Mouse (Mus musculus) forebrain, embryonic 16.5 days (tissue): ENCODE data around the gene Aebp2. TPM values are rescaled to one million over a fixed set of nuclear protein-coding genes. Genes with fewer than 3 reads are reported as not detected.
"Not testable (repeated sequence)": the region's sequence is repeated elsewhere in the genome, so short reads cannot be mapped to it uniquely, and the experiment has no call there.

Source experiments
- ATAC-seq: fragments of 200-750 bp; cut with Nextera tagmentation; 2 replicates; pipeline ENCODE4 v1.8.0; 2017; ENCODE audit warnings: mild to moderate bottlenecking, moderate library complexity
- H3K27ac ChIP-seq: fragments of 300-500 bp; sonication (generic); 2 replicates; pipeline ENCODE4 v1.5.1; 2014; ENCODE audit warnings: low read length, control low read depth
- H3K27me3 ChIP-seq: fragments of 300-500 bp; sonication (generic); replicated peaks from 2 replicates; pipeline ENCODE4 v1.6.1; 2014; ENCODE audit warnings: low read length; ENCODE audit not compliant: control insufficient read depth, insufficient read depth
- H3K36me3 ChIP-seq: fragments of 300-500 bp; sonication (generic); 2 replicates; pipeline ENCODE4 v1.6.1; 2014; ENCODE audit not compliant: control insufficient read depth, insufficient read depth
- H3K4me1 ChIP-seq: fragments of 300-500 bp; sonication (generic); replicated peaks from 2 replicates; pipeline ENCODE4 v1.6.1; 2014; ENCODE audit warnings: low read length; ENCODE audit not compliant: control insufficient read depth, insufficient read depth
- H3K4me2 ChIP-seq: fragments of 300-500 bp; sonication (generic); 2 replicates; pipeline ENCODE4 v1.6.1; 2014; ENCODE audit warnings: mild to moderate bottlenecking, low read length, control low read depth
- H3K4me3 ChIP-seq: fragments of 300-500 bp; sonication (generic); replicated peaks from 2 replicates; pipeline ENCODE4 v1.5.1; 2014; ENCODE audit warnings: mild to moderate bottlenecking, low read length, control low read depth
- H3K9ac ChIP-seq: fragments of 300-500 bp; sonication (generic); replicated peaks from 2 replicates; pipeline ENCODE4 v1.6.1; 2014; ENCODE audit warnings: low read depth, low read length, control low read depth
- H3K9me3 ChIP-seq: fragments of 300-500 bp; sonication (generic); 2 replicates; pipeline ENCODE4 v1.6.1; 2016; ENCODE audit warnings: low read length; ENCODE audit not compliant: control insufficient read depth
- WGBS: fragments of 180-500 bp; shearing (Covaris S2); extraction: QIAGEN DNeasy Blood & Tissue Kit; methylation state at CpG from one replicate; pipeline ENCODE4 v1.1.7; 2014; 5-methylcytosine and 5-hydroxymethylcytosine counted together
- polyA plus RNA-seq: library from polyadenylated mRNA; unstranded; fragments of >200 nt; fragmentation: Nextera tagmentation; extraction: Ambion mirVana; gene quantifications from 2 replicates; pipeline ENCODE4 v1.2.1, GENCODE M21; 2015

Gene Aebp2
- polyA plus RNA-seq, 1 experiment from 2014 or later: 6.5 TPM

GRCm38 (mm10) chr6:140657920-140658522 lies 35.6 kb downstream of the Aebp2 start:
- Histone ChIP-seq H3K4me2 (no peak overlapping the region), H3K9ac (no peak overlapping the region), H3K36me3 (no peaks in the 10 kb centered on the region), H3K9me3 (no peaks in the 10 kb centered on the region), H3K27ac (no peak overlapping the region), H3K4me3 (no peak overlapping the region), H3K27me3 (no peaks in the 10 kb centered on the region), H3K4me1 (no peaks in the 10 kb centered on the region)
- WGBS: 82% methylated on average over 3 of the region's 3 CpGs
- no peak for ATAC-seq

GRCm38 (mm10) chr6:140661111-140661510 lies 38.6 kb downstream of the Aebp2 start:
- WGBS: 79% methylated on average over 10 of the region's 10 CpGs
- Histone ChIP-seq H3K4me3 (no peak overlapping the region), H3K4me2 (no peak overlapping the region), H3K36me3 (no peaks in the 10 kb centered on the region), H3K9ac (no peak overlapping the region), H3K27ac (no peak overlapping the region), H3K9me3 (no peaks in the 10 kb centered on the region), H3K4me1 (no peaks in the 10 kb centered on the region), H3K27me3 (no peaks in the 10 kb centered on the region)
- ATAC-seq: peak; percentile 68

- no peaks in the 10 kb centered on the region for H3K9me3 ChIP-seq
- H3K36me3 ChIP-seq: no peaks in the 10 kb centered on the region
- H3K27ac ChIP-seq: no peak overlapping the region
- H3K9ac ChIP-seq: no peak overlapping the region
- peaks cover 5% of the 10 kb centered on the region for H3K4me1 ChIP-seq
- no peak overlapping the region for H3K4me2 ChIP-seq
- H3K4me3 ChIP-seq: no peak overlapping the region
- ATAC-seq: no peak
- no peaks in the 10 kb centered on the region for H3K27me3 ChIP-seq
- 86% methylated on average over 7 of the region's 7 CpGs for WGBS
These were observed 39.3 kb downstream of the Aebp2 start for GRCm38 (mm10) chr6:140661777-140662176.

GRCm38 (mm10) chr6:140662290-140662689 lies 39.8 kb downstream of the Aebp2 start:
- ATAC-seq: no peak
- WGBS: 75% methylated on average over 6 of the region's 6 CpGs
- no peaks in the 10 kb centered on the region for H3K36me3 ChIP-seq
- H3K9me3 ChIP-seq: no peaks in the 10 kb centered on the region
- H3K9ac ChIP-seq: no peak overlapping the region
- peaks cover 9% of the 10 kb centered on the region for H3K4me1 ChIP-seq
- H3K4me2 ChIP-seq: no peak overlapping the region
- H3K27ac ChIP-seq: no peak overlapping the region
- no peaks in the 10 kb centered on the region for H3K27me3 ChIP-seq
- H3K4me3 ChIP-seq: no peak overlapping the region

GRCm38 (mm10) chr6:140662697-140663096 lies 40.2 kb downstream of the Aebp2 start:
- H3K9me3 ChIP-seq, H3K27me3 ChIP-seq, ATAC-seq, H3K9ac ChIP-seq, H3K27ac ChIP-seq, H3K4me3 ChIP-seq, H3K36me3 ChIP-seq, H3K4me2 ChIP-seq: not testable (repeated sequence)
- peaks cover 13% of the 10 kb centered on the region for H3K4me1 ChIP-seq
- 61% methylated on average over 3 of the region's 3 CpGs for WGBS

GRCm38 (mm10) chr6:140664611-140665010 lies 42.1 kb downstream of the Aebp2 start:
- Histone ChIP-seq H3K27me3 (no peaks in the 10 kb centered on the region), H3K27ac (no peak overlapping the region), H3K4me3 (no peak overlapping the region), H3K36me3 (no peaks in the 10 kb centered on the region), H3K4me2 (no peak overlapping the region), H3K4me1 (peaks cover 15% of the 10 kb centered on the region), H3K9me3 (no peaks in the 10 kb centered on the region), H3K9ac (no peak overlapping the region)
- no peak for ATAC-seq
- WGBS: 87% methylated on average over 5 of the region's 5 CpGs

- Histone ChIP-seq H3K4me3 (no peak overlapping the region), H3K27me3 (no peaks in the 10 kb centered on the region), H3K4me1 (peaks cover 15% of the 10 kb centered on the region), H3K27ac (no peak overlapping the region), H3K9me3 (no peaks in the 10 kb centered on the region), H3K9ac (no peak overlapping the region), H3K4me2 (peak overlapping the region; percentile 19), H3K36me3 (no peaks in the 10 kb centered on the region)
- ATAC-seq: peak; percentile 58
- WGBS: 34% methylated on average over 18 of the region's 18 CpGs
These were observed 44.2 kb downstream of the Aebp2 start for GRCm38 (mm10) chr6:140666486-140667240.

GRCm38 (mm10) chr6:140667289-140667906 lies 44.9 kb downstream of the Aebp2 start:
- peaks cover 15% of the 10 kb centered on the region for H3K4me1 ChIP-seq
- H3K9ac ChIP-seq: no peak overlapping the region
- H3K27ac ChIP-seq: no peak overlapping the region
- ATAC-seq: peak; percentile 40
- H3K9me3 ChIP-seq: no peaks in the 10 kb centered on the region
- H3K4me3 ChIP-seq: no peak overlapping the region
- H3K27me3 ChIP-seq: no peaks in the 10 kb centered on the region
- WGBS: 68% methylated on average over 8 of the region's 8 CpGs
- H3K36me3 ChIP-seq: no peaks in the 10 kb centered on the region
- no peak overlapping the region for H3K4me2 ChIP-seq

GRCm38 (mm10) chr6:140674414-140674813 lies 52.0 kb downstream of the Aebp2 start:
- no peak for ATAC-seq
- Histone ChIP-seq H3K9me3 (no peaks in the 10 kb centered on the region), H3K36me3 (no peaks in the 10 kb centered on the region), H3K27ac (no peak overlapping the region), H3K9ac (no peak overlapping the region), H3K4me3 (no peak overlapping the region), H3K4me2 (no peak overlapping the region), H3K27me3 (no peaks in the 10 kb centered on the region), H3K4me1 (peaks cover 13% of the 10 kb centered on the region)
- 81% methylated on average over 3 of the region's 3 CpGs for WGBS
